Mouse (Mus musculus) liver, postnatal 0 days (tissue): ENCODE measurements at regions not wholly inside any gene's neighbourhood (a gene's known extent, or its start where the extent isn't known, plus 50 kb on each side); places are given as distances from the start of the nearest gene placed in this dataset.

Source experiments
- CTCF ChIP-seq: sonication (generic); IDR thresholded peaks from 2 replicates; pipeline ENCODE4 v1.5.1; 2016; ENCODE audit warnings: antibody characterized with exemption, low read depth
- EP300 ChIP-seq: IDR thresholded peaks from 2 replicates; pipeline ENCODE4 v1.6.1; 2016; ENCODE audit warnings: antibody characterized with exemption, low read depth, mild to moderate bottlenecking

DNA sequence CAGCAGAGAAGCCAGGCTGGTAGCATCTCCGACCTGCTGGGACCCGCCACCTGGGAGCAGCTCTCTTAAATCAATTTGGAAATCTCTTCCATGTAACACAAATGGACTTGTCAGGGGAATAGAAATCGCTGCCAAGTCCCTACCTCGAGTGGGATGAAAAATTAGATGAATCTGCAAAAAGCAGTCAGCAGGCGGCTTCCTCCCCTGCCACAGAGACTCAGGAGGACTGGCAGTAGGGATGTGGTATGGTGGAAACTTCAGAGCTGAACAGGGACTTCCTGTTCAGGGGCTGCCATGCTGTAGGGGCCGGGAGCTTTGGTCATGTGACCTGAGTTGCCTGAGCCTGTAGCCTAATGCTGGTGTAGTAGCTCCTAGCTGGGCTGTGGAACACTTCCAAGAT lies 379.1 kb downstream of the Tbc1d22a start:
- TF ChIP-seq CTCF (no peak), EP300 (no peak)
